Mouse (Mus musculus) embryonic facial prominence, embryonic 11.5 days (tissue): Measurements from ENCODE around the gene Prkn. TPM values are rescaled to one million over a fixed set of nuclear protein-coding genes. Genes with fewer than 3 reads are reported as not detected.

Source experiments
- ATAC-seq: fragments of 200-750 bp; cut with Nextera tagmentation; replicated peaks from 2 replicates; pipeline ENCODE4 v1.8.0; 2017; ENCODE audit warnings: low read depth; ENCODE audit not compliant: insufficient number of reproducible peaks, low FRiP score, low TSS enrichment
- DNase-seq: peaks from one replicate; pipeline ENCODE4 v3.0.0-alpha.2; 2015; ENCODE audit warnings: low spot score
- H3K27ac ChIP-seq: fragments of 300-500 bp; sonication (generic); replicated peaks from 2 replicates; pipeline ENCODE4 v1.5.1; 2014; ENCODE audit warnings: mild to moderate bottlenecking, low read depth, low read length, control low read depth
- H3K27me3 ChIP-seq: fragments of 300-500 bp; sonication (generic); 2 replicates; pipeline ENCODE4 v1.6.1; 2014; ENCODE audit warnings: mild to moderate bottlenecking, low read length, moderate library complexity, mixed read lengths; ENCODE audit not compliant: control insufficient read depth, insufficient read depth
- H3K36me3 ChIP-seq: fragments of 300-500 bp; sonication (generic); replicated peaks from 2 replicates; pipeline ENCODE4 v1.6.1; 2014; ENCODE audit warnings: low read depth, mild to moderate bottlenecking, low read length, moderate library complexity, mixed read lengths; ENCODE audit not compliant: control insufficient read depth, insufficient read depth
- H3K4me1 ChIP-seq: fragments of 300-500 bp; sonication (generic); 2 replicates; pipeline ENCODE4 v1.6.1; 2014; ENCODE audit warnings: low read length, mixed read lengths; ENCODE audit not compliant: control insufficient read depth, insufficient read depth
- H3K4me2 ChIP-seq: fragments of 300-500 bp; sonication (generic); 2 replicates; pipeline ENCODE4 v1.6.1; 2014; ENCODE audit warnings: low read depth, mild to moderate bottlenecking, control low read depth, low read length, moderate library complexity
- H3K4me3 ChIP-seq: fragments of 300-500 bp; sonication (generic); 2 replicates; pipeline ENCODE4 v1.5.1; 2014; ENCODE audit warnings: low read depth, low read length, control low read depth
- H3K9ac ChIP-seq: fragments of 300-500 bp; sonication (generic); replicated peaks from 2 replicates; pipeline ENCODE4 v1.6.1; 2014; ENCODE audit warnings: mild to moderate bottlenecking, control low read depth, low read length
- H3K9me3 ChIP-seq: fragments of 300-500 bp; sonication (generic); replicated peaks from 2 replicates; pipeline ENCODE4 v1.6.1; 2016; ENCODE audit warnings: mild to moderate bottlenecking, low read length, inconsistent platforms, mixed read lengths; ENCODE audit not compliant: control insufficient read depth
- WGBS: fragments of 180-500 bp; shearing (Covaris S2); extraction: QIAGEN DNeasy Blood & Tissue Kit; methylation state at CpG from one replicate; pipeline ENCODE4 v1.1.7; 2014; 5-methylcytosine and 5-hydroxymethylcytosine counted together
- polyA plus RNA-seq: library from polyadenylated mRNA; unstranded; fragments of >200 nt; fragmentation: Nextera tagmentation; extraction: Ambion mirVana; gene quantifications from 2 replicates; pipeline ENCODE4 v1.2.1, GENCODE M21; 2014

Gene Prkn
- polyA plus RNA-seq, 1 experiment from 2014 or later, result 0.97 TPM

DNA sequence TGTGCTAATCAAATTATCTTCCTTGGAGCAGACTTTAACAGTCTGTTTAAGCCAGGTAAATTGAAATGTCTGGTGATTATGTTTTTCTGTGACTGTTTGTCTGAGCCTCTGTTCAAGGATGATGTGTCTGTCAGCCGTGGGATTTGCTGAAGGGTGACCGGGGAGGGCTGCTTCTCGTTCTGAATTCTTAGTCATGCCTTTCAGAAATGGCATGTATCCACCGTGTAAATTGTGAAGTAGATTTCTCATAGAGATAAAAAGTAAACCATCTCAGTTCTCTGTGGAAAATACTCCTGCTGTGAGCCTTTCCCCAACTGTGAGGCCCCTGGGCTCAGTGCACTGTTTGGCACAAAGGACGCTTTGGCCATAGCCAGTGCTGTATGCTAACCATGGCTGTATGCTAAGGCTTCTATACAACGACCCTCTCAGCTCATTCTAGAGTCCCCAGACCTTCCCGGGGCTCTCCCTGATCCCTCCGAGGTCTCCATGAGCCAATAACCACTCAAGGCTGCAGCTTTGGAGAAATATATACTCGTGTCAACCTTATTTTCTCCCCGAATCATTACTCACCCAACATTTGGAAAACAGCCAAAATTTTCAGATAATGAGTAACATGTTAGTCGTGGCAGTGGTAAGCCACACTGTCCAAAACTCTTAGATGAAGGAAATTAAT is 552.6 kb downstream of the Prkn start:
- WGBS, result 74% methylated on average over 11 of the region's 11 CpGs
- no peak overlapping the region for H3K9ac ChIP-seq
- DNase-seq, result no peak

DNA sequence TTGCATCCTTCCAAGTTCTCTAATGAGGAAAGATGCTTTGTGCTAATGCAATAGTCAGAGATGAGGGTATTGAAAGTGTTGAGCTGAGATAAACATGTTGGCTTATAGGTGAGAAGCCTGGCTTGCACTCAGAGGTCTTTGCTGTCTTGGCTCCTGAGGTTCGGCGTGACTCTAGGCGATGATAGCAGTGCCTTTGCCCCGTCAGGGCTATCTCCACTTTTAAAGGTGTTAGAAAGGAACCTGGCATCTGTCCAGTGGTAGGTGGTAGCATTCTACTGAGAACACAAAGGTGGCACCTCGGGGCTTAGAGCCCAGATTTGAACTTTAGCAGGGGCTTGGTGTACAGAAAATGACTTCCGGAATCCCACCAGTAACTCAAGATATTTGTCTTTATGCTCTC is 554.4 kb downstream of the Prkn start:
- H3K9ac ChIP-seq, result no peak overlapping the region
- no peaks in the 10 kb centered on the region for H3K36me3 ChIP-seq
- no peak overlapping the region for H3K4me2 ChIP-seq
- H3K4me3 ChIP-seq, result no peak overlapping the region
- no peaks in the 10 kb centered on the region; the same call in 1 of the 2 replicates for H3K4me1 ChIP-seq
- no peaks in the 10 kb centered on the region for H3K27me3 ChIP-seq
- H3K27ac ChIP-seq, result no peak overlapping the region
- 88% methylated on average over 6 of the region's 6 CpGs for WGBS
- H3K9me3 ChIP-seq, result no peaks in the 10 kb centered on the region
- no peak for DNase-seq
- no peak for ATAC-seq

More for the DNA sequence above, 552.6 kb downstream of the Prkn start:
- Histone ChIP-seq H3K9me3 (no peaks in the 10 kb centered on the region), H3K4me2 (no peak overlapping the region), H3K27ac (no peak overlapping the region), H3K27me3 (no peaks in the 10 kb centered on the region), H3K4me3 (no peak overlapping the region), H3K36me3 (no peaks in the 10 kb centered on the region), H3K4me1 (no peaks in the 10 kb centered on the region; the same call in 1 of the 2 replicates)
- ATAC-seq, result no peak

DNA sequence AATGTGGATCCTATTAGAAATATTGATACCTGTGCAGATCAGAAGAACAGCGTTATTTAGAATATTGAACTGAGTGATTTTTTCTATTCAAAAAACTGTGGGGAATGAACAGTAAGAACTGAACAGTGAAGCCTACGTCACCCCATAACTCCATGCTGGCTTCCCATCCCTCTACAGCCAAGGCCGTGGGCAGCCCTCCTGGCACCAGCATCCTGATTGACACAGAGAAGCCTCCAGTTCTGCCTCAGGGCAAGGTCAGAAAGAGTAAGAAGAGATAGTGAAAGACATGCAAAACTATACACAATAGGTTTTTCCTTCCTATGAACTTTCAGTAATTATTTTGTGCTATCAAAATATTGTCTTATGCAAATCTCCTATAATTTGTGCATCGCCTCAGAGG is 557.5 kb downstream of the Prkn start:
- ATAC-seq (no peak), DNase-seq (no peak)
- H3K9ac ChIP-seq, result no peak overlapping the region
- no peaks in the 10 kb centered on the region for H3K27me3 ChIP-seq
- H3K4me2 ChIP-seq, result no peak overlapping the region
- no peak overlapping the region for H3K27ac ChIP-seq
- H3K4me3 ChIP-seq, result no peak overlapping the region
- 84% methylated on average over 4 of the region's 4 CpGs for WGBS
- H3K36me3 ChIP-seq, result no peaks in the 10 kb centered on the region
- H3K9me3 ChIP-seq, result no peaks in the 10 kb centered on the region
- H3K4me1 ChIP-seq, result no peaks in the 10 kb centered on the region; the same call in 1 of the 2 replicates

DNA sequence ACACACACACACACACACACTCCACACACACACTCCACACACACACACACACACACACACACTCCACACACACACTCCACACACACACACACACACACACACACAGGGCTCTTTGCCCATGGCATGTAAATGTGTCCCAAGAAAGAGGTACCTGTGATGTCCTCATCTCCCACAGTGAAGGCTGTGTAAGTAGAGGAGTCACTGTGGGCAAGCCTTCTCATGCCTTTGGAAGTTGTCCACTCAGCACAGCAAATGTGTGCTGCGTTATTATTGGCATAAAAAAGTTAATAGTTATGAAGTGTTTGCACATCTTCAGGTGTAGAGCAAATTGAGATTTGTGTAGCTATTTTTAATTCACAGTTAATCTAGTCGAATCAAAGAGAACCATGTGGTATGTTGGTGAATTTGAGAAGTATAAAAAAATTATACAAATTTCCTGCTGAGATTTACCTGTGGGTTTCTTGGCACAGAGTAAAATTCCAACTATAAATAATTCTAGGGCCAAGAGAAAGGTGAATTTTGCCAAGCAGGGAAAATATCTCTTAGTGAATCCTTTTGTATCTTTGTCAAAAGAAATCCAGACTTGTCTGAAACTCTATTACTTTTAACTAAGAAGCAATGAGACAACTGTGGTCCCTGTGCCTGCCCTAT is 562.2 kb downstream of the Prkn start:
- Histone ChIP-seq H3K9ac (no peak overlapping the region), H3K36me3 (no peaks in the 10 kb centered on the region), H3K4me1 (no peaks in the 10 kb centered on the region), H3K27me3 (no peaks in the 10 kb centered on the region), H3K27ac (no peak overlapping the region), H3K4me3 (no peak overlapping the region), H3K4me2 (no peak overlapping the region), H3K9me3 (no peaks in the 10 kb centered on the region)
- WGBS, result 81% methylated on average over 2 of the region's 2 CpGs
- no peak for ATAC-seq
- DNase-seq, result no peak

DNA sequence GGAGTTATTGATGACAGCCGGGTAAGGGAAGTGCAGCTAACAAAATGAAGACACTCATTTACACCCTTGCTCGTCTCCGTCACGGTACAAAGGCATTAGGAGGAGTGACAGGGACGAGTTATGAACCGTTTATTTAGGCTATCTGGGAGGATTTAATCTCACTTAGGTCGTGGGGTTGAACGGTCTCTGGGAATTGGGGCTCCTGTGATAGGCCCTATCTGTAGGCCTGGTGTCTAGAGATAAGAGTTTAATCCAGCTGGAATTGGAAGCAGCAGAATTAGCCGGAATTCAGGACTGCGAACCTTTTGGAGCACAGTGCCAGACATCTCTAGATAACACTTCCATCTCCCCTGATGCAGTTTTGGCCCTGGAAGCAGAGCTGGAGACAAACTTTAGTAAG is 571.2 kb downstream of the Prkn start:
- Histone ChIP-seq H3K4me1 (no peaks in the 10 kb centered on the region), H3K27me3 (no peaks in the 10 kb centered on the region), H3K36me3 (no peaks in the 10 kb centered on the region), H3K4me2 (no peak overlapping the region), H3K4me3 (no peak overlapping the region), H3K27ac (no peak overlapping the region), H3K9ac (no peak overlapping the region), H3K9me3 (no peaks in the 10 kb centered on the region)
- DNase-seq (no peak), ATAC-seq (no peak)
- 82% methylated on average over 10 of the region's 10 CpGs for WGBS

DNA sequence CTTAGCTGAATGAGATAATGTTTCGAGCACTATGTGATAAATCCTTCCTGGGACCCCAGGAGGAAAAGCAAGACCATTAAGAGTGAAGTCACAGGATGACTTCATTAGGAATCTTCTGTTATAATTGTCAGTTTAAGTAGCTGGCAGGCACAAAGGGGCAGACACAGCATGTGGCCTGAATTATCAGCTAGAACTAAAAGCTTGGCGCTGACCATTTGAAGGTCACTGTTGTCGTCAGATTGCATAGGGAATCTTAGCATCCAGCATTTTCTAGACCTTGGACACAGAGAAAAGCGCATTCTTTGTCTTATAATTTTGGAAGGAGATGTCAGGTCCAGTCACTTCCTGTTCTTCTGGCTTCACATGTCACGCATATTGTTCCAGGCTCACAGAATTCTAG is 573.5 kb downstream of the Prkn start:
- no peak overlapping the region for H3K9ac ChIP-seq
- no peak overlapping the region for H3K4me2 ChIP-seq
- DNase-seq (no peak), ATAC-seq (no peak)
- no peaks in the 10 kb centered on the region for H3K9me3 ChIP-seq
- no peak overlapping the region for H3K27ac ChIP-seq
- H3K4me3 ChIP-seq, result no peak overlapping the region
- no peaks in the 10 kb centered on the region for H3K36me3 ChIP-seq
- 68% methylated on average over 5 of the region's 5 CpGs for WGBS
- no peaks in the 10 kb centered on the region for H3K4me1 ChIP-seq
- H3K27me3 ChIP-seq, result no peaks in the 10 kb centered on the region

DNA sequence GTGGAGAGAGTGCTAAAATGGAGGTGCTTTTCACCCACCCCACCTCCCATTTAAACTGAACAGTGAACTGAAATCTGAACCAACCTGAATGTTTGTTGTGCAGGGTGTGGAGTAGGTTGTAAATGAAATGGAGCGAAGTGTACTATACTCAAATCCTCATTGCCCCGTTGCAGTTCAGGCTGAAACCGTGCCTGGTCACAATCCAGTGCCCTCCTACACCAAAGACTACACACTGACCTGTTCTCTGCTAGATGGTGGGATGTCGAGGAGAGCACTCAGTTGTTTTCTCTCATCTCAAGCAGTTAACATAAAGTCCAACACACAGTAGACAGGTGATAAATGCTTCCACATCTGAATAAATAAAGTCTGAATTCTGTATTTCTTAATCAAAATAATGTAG is 574.1 kb downstream of the Prkn start:
- DNase-seq (no peak), ATAC-seq (no peak)
- Histone ChIP-seq H3K9ac (no peak overlapping the region), H3K36me3 (no peaks in the 10 kb centered on the region), H3K4me1 (no peaks in the 10 kb centered on the region), H3K4me3 (no peak overlapping the region), H3K4me2 (no peak overlapping the region), H3K9me3 (no peaks in the 10 kb centered on the region), H3K27me3 (no peaks in the 10 kb centered on the region), H3K27ac (no peak overlapping the region)
- 77% methylated on average over 4 of the region's 4 CpGs for WGBS

DNA sequence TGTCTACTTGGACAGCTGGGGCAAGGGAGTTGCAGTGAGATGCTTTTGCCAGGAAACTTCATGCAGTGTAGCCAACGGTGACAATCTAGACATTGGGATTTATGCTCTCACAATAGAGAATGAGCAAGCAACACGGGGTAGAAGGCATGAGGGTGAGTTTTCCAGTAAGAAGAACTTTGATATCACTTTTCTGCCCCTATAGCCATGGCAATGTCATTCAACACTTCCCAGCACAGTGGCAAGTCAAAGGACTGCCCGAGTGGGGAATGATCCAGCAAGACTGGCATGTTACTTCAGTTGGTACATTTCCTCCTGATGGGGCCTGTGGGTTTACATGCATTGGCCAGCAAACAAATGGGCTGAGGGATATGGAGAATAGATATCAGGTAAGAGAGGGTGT is 577.0 kb downstream of the Prkn start:
- Histone ChIP-seq H3K27me3 (no peaks in the 10 kb centered on the region), H3K4me3 (no peak overlapping the region), H3K4me2 (no peak overlapping the region), H3K27ac (no peak overlapping the region), H3K9ac (no peak overlapping the region), H3K4me1 (no peaks in the 10 kb centered on the region), H3K9me3 (no peaks in the 10 kb centered on the region), H3K36me3 (no peaks in the 10 kb centered on the region)
- DNase-seq (no peak), ATAC-seq (no peak)
- WGBS, result 75% methylated on average over 3 of the region's 3 CpGs
